Mouse (Mus musculus): ENCODE measurements around the gene 4921517D22Rik. TPM values are rescaled to one million over a fixed set of nuclear protein-coding genes. Genes with fewer than 3 reads are reported as not detected.

The 4921517D22Rik gene
- polyA plus RNA-seq, 1 experiment from 2014 or later = not detected

DNA sequence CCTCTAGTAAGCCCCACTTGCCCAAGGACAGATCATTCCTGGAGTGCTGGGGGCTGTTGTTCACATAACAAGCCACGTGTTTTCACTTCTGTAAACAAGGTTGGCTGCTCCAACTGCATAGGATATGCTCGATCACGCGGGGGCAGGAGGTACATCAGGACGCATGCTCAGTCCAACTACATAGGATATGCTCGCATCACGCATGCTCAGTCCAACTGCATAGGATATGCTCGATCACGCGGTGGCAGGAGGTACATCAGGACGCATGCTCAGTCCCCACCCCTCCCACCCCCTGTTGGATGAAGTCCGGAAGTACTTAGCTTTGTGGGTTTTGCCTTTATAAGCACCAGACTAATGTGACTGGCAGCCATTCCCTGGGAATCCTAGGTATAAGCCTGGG is 31.9 kb downstream of the 4921517D22Rik start:
- Histone ChIP-seq H3K9ac (ENCODE audit: low read length) (no peak overlapping the region), H3K27me3 (ENCODE audit: control insufficient read depth, insufficient read depth, low read length) (no peaks in the 10 kb centered on the region), H3K27ac (ENCODE audit: low read depth, low read length) (no peak overlapping the region), H3K4me2 (ENCODE audit: low read depth) (no peak overlapping the region), H3K9me3 (ENCODE audit: control insufficient read depth, low read length) (no peaks in the 10 kb centered on the region), H3K4me1 (ENCODE audit: control insufficient read depth, insufficient read depth, low read length) (0 out of 2 replicates have a peak, but pooled peaks cover 5% of the 10 kb centered on the region), H3K36me3 (ENCODE audit: control insufficient read depth, insufficient read depth, low read length) (peaks cover 10% of the 10 kb centered on the region), H3K4me3 (ENCODE audit: low read depth, low read length) (no peak overlapping the region)
- ATAC-seq (ENCODE audit: insufficient read depth, low FRiP score, low TSS enrichment) (no peak), DNase-seq (ENCODE audit: low spot score) (no peak)
- 95% methylated on average over 12 of the region's 12 CpGs for WGBS

DNA sequence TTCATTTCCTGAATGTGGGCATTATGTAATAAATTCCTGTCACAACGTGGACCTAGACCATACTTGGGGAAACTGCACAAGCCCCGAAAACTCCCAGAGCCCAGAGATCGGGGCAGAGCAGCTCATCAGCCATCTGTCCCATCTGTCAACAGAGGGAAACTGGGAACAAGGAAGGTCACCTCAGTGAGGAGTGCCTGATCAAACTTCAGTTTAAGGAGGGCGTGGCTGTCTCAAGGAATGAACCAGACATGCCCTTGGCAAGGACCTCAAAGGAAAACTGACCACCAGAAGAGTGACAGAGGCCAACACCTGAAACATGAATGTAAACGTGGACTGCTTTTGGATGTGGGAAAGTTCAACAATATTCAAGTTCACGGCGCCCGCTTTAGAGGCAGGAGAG is 32.5 kb downstream of the 4921517D22Rik start:
- Histone ChIP-seq H3K9ac (ENCODE audit: low read length) (no peak overlapping the region), H3K4me2 (ENCODE audit: low read depth) (no peak overlapping the region), H3K36me3 (ENCODE audit: control insufficient read depth, insufficient read depth, low read length) (peaks cover 10% of the 10 kb centered on the region), H3K27me3 (ENCODE audit: control insufficient read depth, insufficient read depth, low read length) (no peaks in the 10 kb centered on the region), H3K27ac (ENCODE audit: low read depth, low read length) (no peak overlapping the region), H3K9me3 (ENCODE audit: control insufficient read depth, low read length) (no peaks in the 10 kb centered on the region), H3K4me1 (ENCODE audit: control insufficient read depth, insufficient read depth, low read length) (0 out of 2 replicates have a peak, but pooled peaks cover 10% of the 10 kb centered on the region), H3K4me3 (ENCODE audit: low read depth, low read length) (no peak overlapping the region)
- no peak for ATAC-seq (ENCODE audit: insufficient read depth, low FRiP score, low TSS enrichment)
- DNase-seq (ENCODE audit: low spot score) = no peak
- 94% methylated on average over 8 of the region's 8 CpGs for WGBS

DNA sequence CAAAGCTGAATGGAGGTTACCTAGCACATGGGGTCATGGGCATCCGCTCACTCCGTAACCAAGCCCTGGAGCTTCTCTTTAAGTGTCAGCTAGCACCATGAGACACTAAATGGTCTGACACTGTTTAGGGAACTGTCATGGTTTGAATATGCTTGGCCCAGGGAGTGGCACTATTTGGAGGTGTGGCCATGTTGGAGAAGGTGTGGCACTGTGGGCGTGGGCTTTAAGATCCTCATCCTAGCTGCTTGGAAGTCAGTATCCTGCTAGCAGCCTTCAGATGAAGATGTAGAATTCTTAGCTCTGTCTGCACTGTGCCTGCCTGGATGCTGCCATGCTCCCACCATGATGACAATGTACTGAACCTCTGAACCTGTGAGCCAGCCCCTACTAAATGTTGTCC is 33.5 kb downstream of the 4921517D22Rik start:
- Histone ChIP-seq H3K9me3 (ENCODE audit: control insufficient read depth, low read length) (no peaks in the 10 kb centered on the region), H3K4me2 (ENCODE audit: low read depth) (no peak overlapping the region), H3K4me1 (ENCODE audit: control insufficient read depth, insufficient read depth, low read length) (0 out of 2 replicates have a peak, but pooled peaks cover 10% of the 10 kb centered on the region), H3K27me3 (ENCODE audit: control insufficient read depth, insufficient read depth, low read length) (no peaks in the 10 kb centered on the region), H3K9ac (ENCODE audit: low read length) (no peak overlapping the region), H3K27ac (ENCODE audit: low read depth, low read length) (no peak overlapping the region), H3K36me3 (ENCODE audit: control insufficient read depth, insufficient read depth, low read length) (peaks cover 10% of the 10 kb centered on the region), H3K4me3 (ENCODE audit: low read depth, low read length) (no peak overlapping the region)
- ATAC-seq (ENCODE audit: insufficient read depth, low FRiP score, low TSS enrichment) (no peak), DNase-seq (ENCODE audit: low spot score) (no peak)
- 97% methylated on average over 3 of the region's 3 CpGs for WGBS

DNA sequence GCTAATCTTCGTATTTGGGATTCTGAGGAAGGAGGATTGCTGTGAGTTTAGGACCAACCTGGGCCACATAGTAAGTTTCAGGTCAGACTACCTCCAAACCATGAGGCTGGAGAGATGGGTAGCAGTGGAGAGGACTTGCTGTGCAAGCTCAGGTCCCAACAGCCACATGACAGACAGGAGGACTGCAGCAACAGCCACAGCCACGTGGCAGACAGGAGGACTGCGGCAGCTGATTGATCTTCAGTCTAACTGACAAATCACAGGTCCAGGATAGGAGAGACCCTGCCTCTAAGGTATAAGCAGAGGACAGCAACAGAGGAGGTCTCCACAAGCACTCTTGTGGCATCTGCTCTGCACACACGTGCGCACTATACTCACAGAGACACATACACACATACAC is 36.1 kb downstream of the 4921517D22Rik start:
- Histone ChIP-seq H3K9me3 (ENCODE audit: control insufficient read depth, low read length) (no peaks in the 10 kb centered on the region), H3K4me2 (ENCODE audit: low read depth) (no peak overlapping the region), H3K4me3 (ENCODE audit: low read depth, low read length) (no peak overlapping the region), H3K36me3 (ENCODE audit: control insufficient read depth, insufficient read depth, low read length) (peaks cover 9% of the 10 kb centered on the region), H3K4me1 (ENCODE audit: control insufficient read depth, insufficient read depth, low read length) (peaks cover 23% of the 10 kb centered on the region), H3K9ac (ENCODE audit: low read length) (no peak overlapping the region), H3K27ac (ENCODE audit: low read depth, low read length) (peak overlapping the region; percentile 85), H3K27me3 (ENCODE audit: control insufficient read depth, insufficient read depth, low read length) (no peaks in the 10 kb centered on the region)
- whole genome bisulfite sequencing = 84% methylated on average over 5 of the region's 5 CpGs
- no peak for DNase-seq (ENCODE audit: low spot score)
- ATAC-seq (ENCODE audit: insufficient read depth, low FRiP score, low TSS enrichment) = no peak

DNA sequence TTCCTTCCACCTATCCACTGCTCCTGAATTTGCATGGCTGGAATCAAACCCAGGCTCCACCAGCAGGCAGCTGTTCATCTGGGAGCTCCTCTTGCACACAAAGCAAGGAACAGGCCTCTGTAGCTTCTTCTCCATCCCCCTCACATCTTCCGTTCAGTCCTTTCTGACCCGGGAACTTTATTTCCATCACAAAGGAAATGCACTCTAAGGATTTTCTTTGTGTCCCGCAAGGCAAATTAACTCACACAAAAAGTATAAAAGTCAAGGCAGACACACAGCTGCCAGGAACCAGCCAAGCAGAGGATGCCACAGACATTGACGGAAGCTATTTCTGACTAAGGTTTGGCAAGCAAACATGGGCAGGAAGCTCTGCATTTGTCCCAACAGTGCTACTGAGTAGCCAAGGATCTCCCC is 36.9 kb downstream of the 4921517D22Rik start:
- H3K4me1 ChIP-seq (ENCODE audit: control insufficient read depth, insufficient read depth, low read length) = peaks cover 27% of the 10 kb centered on the region
- no peak overlapping the region for H3K4me2 ChIP-seq (ENCODE audit: low read depth)
- H3K9me3 ChIP-seq (ENCODE audit: control insufficient read depth, low read length) = no peaks in the 10 kb centered on the region
- 35% methylated on average over 4 of the region's 4 CpGs for WGBS
- ATAC-seq (ENCODE audit: insufficient read depth, low FRiP score, low TSS enrichment) (peak; percentile 66), DNase-seq (ENCODE audit: low spot score) (peak; percentile 52)
- no peaks in the 10 kb centered on the region for H3K27me3 ChIP-seq (ENCODE audit: control insufficient read depth, insufficient read depth, low read length)
- H3K4me3 ChIP-seq (ENCODE audit: low read depth, low read length) = no peak overlapping the region
- H3K36me3 ChIP-seq (ENCODE audit: control insufficient read depth, insufficient read depth, low read length) = peaks cover 4% of the 10 kb centered on the region; the same call in 1 of the 2 replicates
- peak overlapping the region; percentile 5; the same call in 1 of the 2 replicates for H3K9ac ChIP-seq (ENCODE audit: low read length)
- H3K27ac ChIP-seq (ENCODE audit: low read depth, low read length) = peak overlapping the region; percentile 85

DNA sequence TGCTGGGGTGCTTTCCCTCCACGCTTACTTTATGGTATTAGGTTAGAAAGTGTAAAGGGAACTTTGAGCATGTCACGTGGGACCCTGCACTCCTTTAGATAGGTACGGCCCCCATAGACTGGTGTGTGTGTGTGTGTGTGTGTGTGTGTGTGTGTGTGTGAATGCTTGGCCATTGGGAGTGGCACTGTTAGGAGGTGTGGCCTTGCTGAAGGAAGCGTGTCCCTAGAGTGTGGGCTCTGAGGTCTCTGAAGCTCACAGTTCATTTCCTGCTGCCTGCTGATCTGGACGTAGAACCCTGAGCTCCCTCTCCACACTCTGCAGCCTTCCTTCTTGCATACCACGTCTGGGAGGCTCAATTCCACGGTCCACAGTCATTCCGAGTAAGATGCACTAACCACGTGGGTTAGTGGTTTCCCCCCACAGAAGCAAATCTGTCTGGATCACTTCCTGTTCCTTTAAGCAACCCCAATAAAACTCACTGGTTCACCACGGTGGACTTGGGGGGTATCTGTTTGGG is 37.5 kb downstream of the 4921517D22Rik start:
- H3K4me1 ChIP-seq (ENCODE audit: control insufficient read depth, insufficient read depth, low read length) = peaks cover 27% of the 10 kb centered on the region
- H3K27ac ChIP-seq (ENCODE audit: low read depth, low read length) = peak overlapping the region; percentile 85
- H3K9ac ChIP-seq (ENCODE audit: low read length) = peak overlapping the region; percentile 5; the same call in 1 of the 2 replicates
- H3K27me3 ChIP-seq (ENCODE audit: control insufficient read depth, insufficient read depth, low read length) = no peaks in the 10 kb centered on the region
- no peak overlapping the region for H3K4me3 ChIP-seq (ENCODE audit: low read depth, low read length)
- no peak overlapping the region for H3K4me2 ChIP-seq (ENCODE audit: low read depth)
- H3K9me3 ChIP-seq (ENCODE audit: control insufficient read depth, low read length) = no peaks in the 10 kb centered on the region
- WGBS = 70% methylated on average over 10 of the region's 10 CpGs
- ATAC-seq (ENCODE audit: insufficient read depth, low FRiP score, low TSS enrichment) (no peak), DNase-seq (ENCODE audit: low spot score) (no peak)
- peaks cover 3% of the 10 kb centered on the region; the same call in 1 of the 2 replicates for H3K36me3 ChIP-seq (ENCODE audit: control insufficient read depth, insufficient read depth, low read length)

DNA sequence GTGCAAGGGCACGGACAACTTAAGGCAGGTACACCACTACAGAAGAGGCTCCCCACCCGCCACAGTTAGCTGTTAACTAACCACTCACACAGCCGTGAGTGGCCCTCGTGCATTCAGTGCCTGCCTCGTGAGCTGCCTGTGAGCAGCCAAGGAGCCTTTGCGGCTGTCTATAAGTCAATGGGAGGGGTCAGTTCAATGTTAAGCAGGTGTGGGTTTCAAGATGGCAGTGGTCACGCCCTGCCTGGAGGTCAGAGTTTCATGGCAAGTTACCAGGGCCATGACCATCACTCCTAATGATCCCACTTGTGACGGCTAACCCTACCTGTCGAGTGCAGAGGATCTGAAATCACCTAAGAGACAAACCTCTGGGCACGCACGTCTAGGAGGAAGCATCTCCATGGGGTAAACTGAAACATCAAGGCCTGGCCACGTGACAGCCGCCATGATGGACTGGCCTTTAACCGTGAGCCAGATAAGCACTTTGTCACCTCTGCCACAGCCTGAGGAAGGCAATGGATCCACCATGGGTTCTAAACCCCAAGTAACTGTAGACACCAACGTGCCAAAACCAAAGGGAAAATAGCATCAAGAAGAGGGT is 38.1 kb downstream of the 4921517D22Rik start:
- Histone ChIP-seq H3K9ac (ENCODE audit: low read length) (no peak overlapping the region), H3K4me3 (ENCODE audit: low read depth, low read length) (no peak overlapping the region), H3K36me3 (ENCODE audit: control insufficient read depth, insufficient read depth, low read length) (peaks cover 3% of the 10 kb centered on the region; the same call in 1 of the 2 replicates), H3K27me3 (ENCODE audit: control insufficient read depth, insufficient read depth, low read length) (no peaks in the 10 kb centered on the region), H3K9me3 (ENCODE audit: control insufficient read depth, low read length) (no peaks in the 10 kb centered on the region), H3K4me1 (ENCODE audit: control insufficient read depth, insufficient read depth, low read length) (peaks cover 27% of the 10 kb centered on the region), H3K27ac (ENCODE audit: low read depth, low read length) (no peak overlapping the region), H3K4me2 (ENCODE audit: low read depth) (no peak overlapping the region)
- WGBS = 92% methylated on average over 15 of the region's 15 CpGs
- ATAC-seq (ENCODE audit: insufficient read depth, low FRiP score, low TSS enrichment) = no peak
- DNase-seq (ENCODE audit: low spot score) = no peak

DNA sequence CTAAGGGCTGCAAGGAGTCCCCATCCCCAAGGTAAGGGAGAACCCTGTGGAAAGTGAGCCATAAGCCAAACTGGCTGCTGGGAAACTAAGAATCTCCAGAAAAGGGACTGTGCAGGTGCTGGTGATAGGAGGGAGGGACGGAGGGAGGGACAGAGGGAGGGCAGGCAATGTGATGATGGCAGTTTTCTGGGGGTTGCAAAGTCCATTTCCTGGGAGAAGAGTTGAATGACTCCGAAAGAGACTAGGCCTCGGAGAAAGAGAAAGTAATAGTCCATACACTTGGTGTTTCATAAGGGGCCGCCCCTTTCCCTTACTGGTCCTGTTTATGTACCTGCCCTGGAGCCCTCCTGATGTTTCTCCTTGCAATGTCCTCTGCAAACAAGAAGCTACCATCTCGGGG is 39.4 kb downstream of the 4921517D22Rik start:
- no peaks in the 10 kb centered on the region for H3K9me3 ChIP-seq (ENCODE audit: control insufficient read depth, low read length)
- peaks cover 27% of the 10 kb centered on the region for H3K4me1 ChIP-seq (ENCODE audit: control insufficient read depth, insufficient read depth, low read length)
- H3K9ac ChIP-seq (ENCODE audit: low read length) = no peak overlapping the region
- ATAC-seq (ENCODE audit: insufficient read depth, low FRiP score, low TSS enrichment) = no peak
- no peaks in the 10 kb centered on the region for H3K27me3 ChIP-seq (ENCODE audit: control insufficient read depth, insufficient read depth, low read length)
- H3K4me3 ChIP-seq (ENCODE audit: low read depth, low read length) = no peak overlapping the region
- peaks cover 3% of the 10 kb centered on the region; the same call in 1 of the 2 replicates for H3K36me3 ChIP-seq (ENCODE audit: control insufficient read depth, insufficient read depth, low read length)
- DNase-seq (ENCODE audit: low spot score) = no peak
- no peak overlapping the region for H3K4me2 ChIP-seq (ENCODE audit: low read depth)
- no peak overlapping the region for H3K27ac ChIP-seq (ENCODE audit: low read depth, low read length)
- WGBS = 85% methylated on average over 5 of the region's 5 CpGs

DNA sequence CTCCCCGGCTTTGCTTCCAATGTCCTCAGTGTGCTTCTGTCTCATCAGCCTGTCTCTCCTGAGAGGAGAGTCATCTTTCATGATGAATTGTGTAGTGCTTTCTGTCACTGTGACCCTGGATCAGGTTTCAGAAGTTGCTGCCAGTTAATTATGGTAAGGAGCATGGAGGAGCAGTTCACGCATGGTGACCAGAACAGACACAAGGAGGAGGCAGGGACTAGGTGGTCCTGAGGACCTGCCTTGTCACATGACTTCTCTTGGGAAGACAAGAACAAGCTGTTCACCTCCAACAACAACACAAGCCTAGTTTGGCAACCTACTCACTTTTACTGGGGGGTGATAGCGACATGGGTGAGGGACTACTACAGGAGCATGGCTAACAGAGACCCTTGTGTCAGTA is 40.8 kb downstream of the 4921517D22Rik start:
- no peaks in the 10 kb centered on the region for H3K9me3 ChIP-seq (ENCODE audit: control insufficient read depth, low read length)
- DNase-seq (ENCODE audit: low spot score) (no peak), ATAC-seq (ENCODE audit: insufficient read depth, low FRiP score, low TSS enrichment) (no peak)
- H3K4me1 ChIP-seq (ENCODE audit: control insufficient read depth, insufficient read depth, low read length) = peaks cover 27% of the 10 kb centered on the region
- H3K4me3 ChIP-seq (ENCODE audit: low read depth, low read length) = no peak overlapping the region
- H3K36me3 ChIP-seq (ENCODE audit: control insufficient read depth, insufficient read depth, low read length) = peaks cover 5% of the 10 kb centered on the region; the same call in 1 of the 2 replicates
- WGBS = 70% methylated on average over 3 of the region's 3 CpGs
- H3K27me3 ChIP-seq (ENCODE audit: control insufficient read depth, insufficient read depth, low read length) = no peaks in the 10 kb centered on the region
- peak overlapping the region; percentile 67 for H3K27ac ChIP-seq (ENCODE audit: low read depth, low read length)
- no peak overlapping the region for H3K9ac ChIP-seq (ENCODE audit: low read length)
- H3K4me2 ChIP-seq (ENCODE audit: low read depth) = no peak overlapping the region
